Mouse (Mus musculus) fat pad, adult 2 months (tissue): ENCODE results near the gene Pyurf.

Experiments used
- DNase-seq: peaks from one replicate; pipeline ENCODE4 v3.0.0-alpha.2; 2011; ENCODE audit warnings: low read depth, low spot score; ENCODE audit errors: extremely low read depth

The Pyurf gene

GRCm38 (mm10) chr6:57691467-57692261 lies at the start of gene Pyurf:
Pyurf (minus strand) TSS chr6:57692078.
- peak; percentile 65 for DNase-seq

- DNase-seq, result no peak
Measured at GRCm38 (mm10) chr6:57721347-57721746, 29.5 kb upstream of the Pyurf start.

- DNase-seq, result no peak
Measured at GRCm38 (mm10) chr6:57711726-57712125, 19.8 kb upstream of the Pyurf start.

- DNase-seq, result no peak
Measured at GRCm38 (mm10) chr6:57706721-57707120, 14.8 kb upstream of the Pyurf start.

- DNase-seq, result no peak
Measured at GRCm38 (mm10) chr6:57703703-57704102, 11.8 kb upstream of the Pyurf start.

- DNase-seq, result peak; percentile 43
Measured at GRCm38 (mm10) chr6:57702743-57703499, 11.0 kb upstream of the Pyurf start.

- no peak for DNase-seq
Measured at GRCm38 (mm10) chr6:57702376-57702742, 10.5 kb upstream of the Pyurf start, which contains the start of gene Lancl2. Lancl2 (plus strand) TSS chr6:57702540.

- DNase-seq, result no peak
Measured at GRCm38 (mm10) chr6:57701686-57702085, 9.8 kb upstream of the Pyurf start.

- DNase-seq, result no peak
Measured at GRCm38 (mm10) chr6:57693116-57693515, 1.2 kb upstream of the Pyurf start.

- DNase-seq, result no peak
Measured at GRCm38 (mm10) chr6:57684156-57684555, 7.7 kb downstream of the Pyurf start.

- DNase-seq, result no peak
Measured at GRCm38 (mm10) chr6:57661295-57661694, 30.6 kb downstream of the Pyurf start.

- no peak for DNase-seq
Measured at GRCm38 (mm10) chr6:57647256-57647655, 44.6 kb downstream of the Pyurf start.

GRCm38 (mm10) chr6:57641789-57642188 lies 50.1 kb downstream of the Pyurf start:
- DNase-seq, result peak; percentile 8

- DNase-seq, result no peak
Measured at GRCm38 (mm10) chr6:57639531-57639930, 52.3 kb downstream of the Pyurf start.
